Mouse (Mus musculus): ENCODE data around the gene Sik2.

GRCm38 (mm10) chr9:50874031-50874430 lies 134.8 kb downstream of the Sik2 start:
- no peak for TF ChIP-seq MAX (IDR thresholded peaks at IDR 0.05)
- no peak for TF ChIP-seq CTCF (IDR thresholded peaks at IDR 0.05; ENCODE audit: control insufficient read depth, insufficient read depth, insufficient read length)
- no peak for TF ChIP-seq USF1 (IDR thresholded peaks at IDR 0.05; ENCODE audit: low read depth)
- no peak for TF ChIP-seq FOSL1 (IDR thresholded peaks at IDR 0.05; ENCODE audit: insufficient read depth, low read length, poor library complexity, severe bottlenecking)

All from C2C12 (cell line).